Mouse (Mus musculus): ENCODE measurements around the gene Fam155a. TPM values are rescaled to one million over a fixed set of nuclear protein-coding genes. Genes with fewer than 3 reads are reported as not detected.

Fam155a gene
- polyA plus RNA-seq, 1 experiment = not detected

DNA sequence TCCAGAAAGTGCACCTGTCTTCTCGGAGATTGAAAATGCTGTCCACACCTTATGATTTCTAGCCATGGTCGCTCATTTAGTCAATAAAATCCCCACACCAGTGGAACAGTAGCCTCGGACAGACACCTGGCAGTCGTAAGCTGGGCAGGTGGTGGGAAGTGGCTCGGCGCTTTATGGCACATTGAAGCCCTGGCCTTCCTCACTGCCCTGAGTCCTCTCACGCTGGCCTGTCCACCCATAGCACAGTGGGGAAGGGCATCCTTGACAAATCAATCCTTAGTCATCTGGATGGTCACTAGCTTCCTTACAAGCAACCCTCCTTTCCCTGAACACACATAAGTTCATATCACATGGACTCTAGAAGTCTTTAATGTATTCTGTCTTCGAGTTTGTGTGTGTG, 401.8 kb downstream of the Fam155a start:
- TF ChIP-seq TCF12 (IDR thresholded peaks at IDR 0.05; ENCODE audit: insufficient read depth, poor library complexity, severe bottlenecking) (no peak), CEBPB (IDR thresholded peaks at IDR 0.05; ENCODE audit: insufficient read depth, poor library complexity, severe bottlenecking) (no peak), TCF3 (IDR thresholded peaks at IDR 0.05; ENCODE audit: insufficient read length, low read depth) (no peak), USF1 (IDR thresholded peaks at IDR 0.05; ENCODE audit: low read depth) (no peak), MYOG (IDR thresholded peaks at IDR 0.05; ENCODE audit: control insufficient read depth in 1 of 3, insufficient read depth in 1 of 3, insufficient read length in 2 of 3, low read depth in 2 of 3) (no peak), MYOD1 (IDR thresholded peaks at IDR 0.05; ENCODE audit: control insufficient read depth in 1 of 3, insufficient read length in 2 of 3, low read depth in 2 of 3) (no peak), SRF (IDR thresholded peaks at IDR 0.05; ENCODE audit: control insufficient read depth, insufficient read length, low read depth) (no peak), REST (IDR thresholded peaks at IDR 0.05; ENCODE audit: insufficient read depth, insufficient read length) (no peak), POLR2AphosphoS2 (IDR thresholded peaks at IDR 0.05; ENCODE audit: insufficient read length, low read depth) (no peak), MAX (IDR thresholded peaks at IDR 0.05; ENCODE audit: low read depth) (no peak), E2F4 (IDR thresholded peaks at IDR 0.05; ENCODE audit: insufficient read depth) (no peak)
- no peak overlapping the region for H3K4me3 ChIP-seq
- H3ac ChIP-seq (ENCODE audit: control insufficient read depth, insufficient read length) = no peak overlapping the region
- no peak overlapping the region for H3K4me2 ChIP-seq (ENCODE audit: low read depth)
- H3K36me3 ChIP-seq (ENCODE audit: control insufficient read depth, insufficient read depth) = no peaks in the 10 kb centered on the region
- no peaks in the 10 kb centered on the region for H3K27me3 ChIP-seq (ENCODE audit: control insufficient read depth, insufficient read depth, insufficient read length)
- no peaks in the 10 kb centered on the region for H3K79me2 ChIP-seq (ENCODE audit: control insufficient read depth, insufficient read depth)

DNA sequence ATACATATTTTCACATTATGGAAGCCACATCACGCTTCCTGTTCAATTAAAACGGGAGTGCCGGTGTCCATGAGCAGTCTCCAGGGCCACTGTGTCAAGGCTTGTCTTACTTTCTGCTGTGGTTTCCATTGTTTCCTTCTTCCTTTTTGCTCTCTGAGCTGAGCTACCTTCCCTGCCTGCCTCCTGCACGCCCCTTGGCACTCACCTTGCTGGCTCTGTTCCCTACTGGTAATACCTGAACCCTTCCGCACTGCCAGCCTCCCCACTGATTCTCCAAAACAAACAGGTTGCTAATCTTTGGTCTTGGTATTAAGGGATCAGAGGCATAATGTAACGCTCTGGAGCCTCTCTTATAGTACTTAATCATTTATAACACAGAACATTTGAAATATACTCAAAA, 403.2 kb downstream of the Fam155a start:
- no peak overlapping the region for H3K4me2 ChIP-seq (ENCODE audit: low read depth)
- TF ChIP-seq TCF12 (IDR thresholded peaks at IDR 0.05; ENCODE audit: insufficient read depth, poor library complexity, severe bottlenecking) (no peak), MAX (IDR thresholded peaks at IDR 0.05; ENCODE audit: low read depth) (no peak), USF1 (IDR thresholded peaks at IDR 0.05; ENCODE audit: low read depth) (no peak), REST (IDR thresholded peaks at IDR 0.05; ENCODE audit: insufficient read depth, insufficient read length) (no peak), E2F4 (IDR thresholded peaks at IDR 0.05; ENCODE audit: insufficient read depth) (no peak), POLR2A (IDR thresholded peaks at IDR 0.05; ENCODE audit: insufficient read length, low read depth) (no peak), CEBPB (IDR thresholded peaks at IDR 0.05; ENCODE audit: insufficient read depth, poor library complexity, severe bottlenecking) (no peak), TCF3 (IDR thresholded peaks at IDR 0.05; ENCODE audit: insufficient read length, low read depth) (no peak), MYOD1 (IDR thresholded peaks at IDR 0.05; ENCODE audit: control insufficient read depth in 1 of 3, insufficient read length in 2 of 3, low read depth in 2 of 3) (no peak), SRF (IDR thresholded peaks at IDR 0.05; ENCODE audit: control insufficient read depth, insufficient read length, low read depth) (no peak), MYOG (IDR thresholded peaks at IDR 0.05; ENCODE audit: control insufficient read depth in 1 of 3, insufficient read depth in 1 of 3, insufficient read length in 2 of 3, low read depth in 2 of 3) (no peak), POLR2AphosphoS2 (IDR thresholded peaks at IDR 0.05; ENCODE audit: insufficient read length, low read depth) (no peak)
- H3K79me2 ChIP-seq (ENCODE audit: control insufficient read depth, insufficient read depth) = no peaks in the 10 kb centered on the region
- no peaks in the 10 kb centered on the region for H3K36me3 ChIP-seq (ENCODE audit: control insufficient read depth, insufficient read depth)
- H3K27me3 ChIP-seq (ENCODE audit: control insufficient read depth, insufficient read depth, insufficient read length) = no peaks in the 10 kb centered on the region
- no peak overlapping the region for H3ac ChIP-seq (ENCODE audit: control insufficient read depth, insufficient read length)
- H3K4me3 ChIP-seq = no peak overlapping the region

DNA sequence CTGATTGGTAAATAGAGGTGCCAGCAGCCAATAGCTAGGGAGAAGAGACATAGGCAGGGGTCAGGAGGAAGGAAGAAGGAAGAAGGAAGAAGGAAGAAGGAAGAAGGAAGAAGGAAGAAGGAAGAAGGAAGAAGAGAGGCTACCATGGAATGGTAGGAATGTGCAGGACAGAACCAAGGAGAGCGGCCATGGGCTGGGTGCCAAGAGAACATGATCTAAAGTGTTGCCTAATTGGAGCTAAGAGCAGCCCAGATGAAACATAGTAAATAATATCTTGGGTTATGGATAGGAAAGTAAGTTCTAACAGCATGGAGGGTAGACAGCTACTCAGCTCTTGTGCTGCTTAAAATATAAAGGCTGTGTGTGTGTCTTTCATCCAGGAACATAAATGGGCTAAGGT, 405.6 kb downstream of the Fam155a start:
- H3K4me2 ChIP-seq (ENCODE audit: low read depth) = no peak overlapping the region
- TF ChIP-seq TCF3 (IDR thresholded peaks at IDR 0.05; ENCODE audit: insufficient read length, low read depth) (no peak), CEBPB (IDR thresholded peaks at IDR 0.05; ENCODE audit: insufficient read depth, poor library complexity, severe bottlenecking) (no peak), E2F4 (IDR thresholded peaks at IDR 0.05; ENCODE audit: insufficient read depth) (no peak), TCF12 (IDR thresholded peaks at IDR 0.05; ENCODE audit: insufficient read depth, poor library complexity, severe bottlenecking) (no peak), POLR2AphosphoS2 (IDR thresholded peaks at IDR 0.05; ENCODE audit: insufficient read length, low read depth) (no peak), MYOD1 (IDR thresholded peaks at IDR 0.05; ENCODE audit: control insufficient read depth in 1 of 3, insufficient read length in 2 of 3, low read depth in 2 of 3) (no peak), MAX (IDR thresholded peaks at IDR 0.05; ENCODE audit: low read depth) (no peak), USF1 (IDR thresholded peaks at IDR 0.05; ENCODE audit: low read depth) (no peak), REST (IDR thresholded peaks at IDR 0.05; ENCODE audit: insufficient read depth, insufficient read length) (no peak), MYOG (IDR thresholded peaks at IDR 0.05; ENCODE audit: control insufficient read depth in 1 of 3, insufficient read depth in 1 of 3, insufficient read length in 2 of 3, low read depth in 2 of 3) (no peak), POLR2A (IDR thresholded peaks at IDR 0.05; ENCODE audit: insufficient read length, low read depth) (no peak), SRF (IDR thresholded peaks at IDR 0.05; ENCODE audit: control insufficient read depth, insufficient read length, low read depth) (no peak)
- H3K36me3 ChIP-seq (ENCODE audit: control insufficient read depth, insufficient read depth) = no peaks in the 10 kb centered on the region
- H3ac ChIP-seq (ENCODE audit: control insufficient read depth, insufficient read length) = no peak overlapping the region
- no peaks in the 10 kb centered on the region for H3K79me2 ChIP-seq (ENCODE audit: control insufficient read depth, insufficient read depth)
- no peaks in the 10 kb centered on the region for H3K27me3 ChIP-seq (ENCODE audit: control insufficient read depth, insufficient read depth, insufficient read length)
- no peak overlapping the region for H3K4me3 ChIP-seq

DNA sequence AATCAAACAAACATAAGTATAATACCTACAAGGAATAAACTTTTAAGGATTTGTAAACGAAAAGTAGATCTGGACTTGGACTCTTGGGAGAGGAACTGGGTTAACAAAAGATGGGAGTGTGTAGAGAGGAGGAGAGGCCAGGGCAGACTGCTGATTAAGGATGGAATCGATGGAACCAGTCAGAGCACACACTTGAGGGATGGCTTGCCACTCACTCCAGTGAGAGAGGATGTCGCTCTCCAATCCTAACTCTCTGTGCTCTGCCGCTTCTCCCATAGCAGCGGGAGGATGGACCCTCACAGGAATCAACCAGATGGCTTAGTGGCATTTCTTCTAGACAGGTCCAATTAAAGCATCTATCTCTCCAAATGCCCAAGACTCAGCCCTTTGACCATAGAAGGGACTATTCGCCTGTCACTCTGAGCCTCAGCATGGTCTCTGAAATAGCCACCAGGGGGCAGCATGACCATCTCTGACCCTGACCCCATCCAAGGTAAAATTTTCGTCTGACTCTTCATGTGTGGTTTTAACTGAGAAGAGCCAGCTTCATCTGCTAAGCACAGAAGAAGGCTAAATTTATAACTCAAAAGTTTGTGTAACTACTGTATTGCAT, 422.3 kb downstream of the Fam155a start:
- Histone ChIP-seq H3K4me2 (ENCODE audit: low read depth) (no peak overlapping the region), H3K4me3 (no peak overlapping the region), H3ac (ENCODE audit: control insufficient read depth, insufficient read length) (no peak overlapping the region), H3K27me3 (ENCODE audit: control insufficient read depth, insufficient read depth, insufficient read length) (no peaks in the 10 kb centered on the region), H3K36me3 (ENCODE audit: control insufficient read depth, insufficient read depth) (no peaks in the 10 kb centered on the region), H3K79me2 (ENCODE audit: control insufficient read depth, insufficient read depth) (no peaks in the 10 kb centered on the region)
- TF ChIP-seq POLR2A (IDR thresholded peaks at IDR 0.05; ENCODE audit: insufficient read length, low read depth) (no peak), CEBPB (IDR thresholded peaks at IDR 0.05; ENCODE audit: insufficient read depth, poor library complexity, severe bottlenecking) (no peak), USF1 (IDR thresholded peaks at IDR 0.05; ENCODE audit: low read depth) (no peak), MYOG (IDR thresholded peaks at IDR 0.05; ENCODE audit: control insufficient read depth in 1 of 3, insufficient read depth in 1 of 3, insufficient read length in 2 of 3, low read depth in 2 of 3) (no peak), REST (IDR thresholded peaks at IDR 0.05; ENCODE audit: insufficient read depth, insufficient read length) (no peak), TCF12 (IDR thresholded peaks at IDR 0.05; ENCODE audit: insufficient read depth, poor library complexity, severe bottlenecking) (no peak), SRF (IDR thresholded peaks at IDR 0.05; ENCODE audit: control insufficient read depth, insufficient read length, low read depth) (no peak), POLR2AphosphoS2 (IDR thresholded peaks at IDR 0.05; ENCODE audit: insufficient read length, low read depth) (no peak), E2F4 (IDR thresholded peaks at IDR 0.05; ENCODE audit: insufficient read depth) (no peak), MAX (IDR thresholded peaks at IDR 0.05; ENCODE audit: low read depth) (no peak), TCF3 (IDR thresholded peaks at IDR 0.05; ENCODE audit: insufficient read length, low read depth) (no peak), MYOD1 (IDR thresholded peaks at IDR 0.05; ENCODE audit: control insufficient read depth in 1 of 3, insufficient read length in 2 of 3, low read depth in 2 of 3) (no peak)

Measured in myocyte (in vitro differentiated cells).